Mouse (Mus musculus) stomach, postnatal 0 days (tissue): ENCODE measurements around the gene Gm49322. TPM values are rescaled to one million over a fixed set of nuclear protein-coding genes. Genes with fewer than 3 reads are reported as not detected.

Source experiments
- ATAC-seq: fragments of 200-750 bp; cut with Nextera tagmentation; 2 replicates; pipeline ENCODE4 v1.8.0; 2017; ENCODE audit not compliant: low FRiP score, low TSS enrichment
- DNase-seq: peaks from one replicate; pipeline ENCODE4 v3.0.0-alpha.2; 2016; ENCODE audit warnings: low spot score
- H3K27ac ChIP-seq: fragments of 300-500 bp; sonication (generic); replicated peaks from 2 replicates; pipeline ENCODE4 v1.5.1; 2014; ENCODE audit warnings: mild to moderate bottlenecking, control low read depth
- H3K27me3 ChIP-seq: fragments of 300-500 bp; sonication (generic); 2 replicates; pipeline ENCODE4 v1.6.1; 2014; ENCODE audit warnings: low read length; ENCODE audit not compliant: control insufficient read depth, insufficient read depth
- H3K36me3 ChIP-seq: fragments of 300-500 bp; sonication (generic); 2 replicates; pipeline ENCODE4 v1.6.1; 2014; ENCODE audit warnings: low read length, mixed read lengths; ENCODE audit not compliant: control insufficient read depth, insufficient read depth
- H3K4me1 ChIP-seq: fragments of 300-500 bp; sonication (generic); replicated peaks from 2 replicates; pipeline ENCODE4 v1.6.1; 2014; ENCODE audit warnings: antibody characterized with exemption; ENCODE audit not compliant: control insufficient read depth, insufficient read depth
- H3K4me2 ChIP-seq: fragments of 300-500 bp; sonication (generic); replicated peaks from 2 replicates; pipeline ENCODE4 v1.6.1; 2014; ENCODE audit warnings: low read depth, mild to moderate bottlenecking, control low read depth, moderate library complexity
- H3K4me3 ChIP-seq: fragments of 300-500 bp; sonication (generic); 2 replicates; pipeline ENCODE4 v1.5.1; 2014; ENCODE audit warnings: low read depth, low read length, control low read depth
- H3K9ac ChIP-seq: fragments of 300-500 bp; sonication (generic); 2 replicates; pipeline ENCODE4 v1.6.1; 2014; ENCODE audit warnings: mild to moderate bottlenecking, low read length, control low read depth, mixed read lengths
- H3K9me3 ChIP-seq: fragments of 300-500 bp; sonication (generic); 2 replicates; pipeline ENCODE4 v1.6.1; 2016; ENCODE audit warnings: low read length; ENCODE audit not compliant: control insufficient read depth
- CTCF ChIP-seq: IDR thresholded peaks from 2 replicates; pipeline ENCODE4 v1.5.1; 2016; ENCODE audit warnings: antibody characterized with exemption, low read depth, mild to moderate bottlenecking, moderate library complexity
- EP300 ChIP-seq: optimal IDR thresholded peaks from 2 replicates; pipeline ENCODE3; 2016; ENCODE audit warnings: antibody characterized with exemption
- WGBS: fragments of 180-500 bp; shearing (Covaris S2); extraction: QIAGEN DNeasy Blood & Tissue Kit; methylation state at CpG from one replicate; pipeline ENCODE4 v1.1.7; 2014; 5-methylcytosine and 5-hydroxymethylcytosine counted together
- polyA plus RNA-seq: library from polyadenylated mRNA; unstranded; fragments of >200 nt; fragmentation: Nextera tagmentation; extraction: Ambion mirVana; gene quantifications from 2 replicates; pipeline ENCODE4 v1.2.1, GENCODE M21; 2015

The Gm49322 gene
- polyA plus RNA-seq, 1 experiment from 2014 or later: 1.7 TPM

DNA sequence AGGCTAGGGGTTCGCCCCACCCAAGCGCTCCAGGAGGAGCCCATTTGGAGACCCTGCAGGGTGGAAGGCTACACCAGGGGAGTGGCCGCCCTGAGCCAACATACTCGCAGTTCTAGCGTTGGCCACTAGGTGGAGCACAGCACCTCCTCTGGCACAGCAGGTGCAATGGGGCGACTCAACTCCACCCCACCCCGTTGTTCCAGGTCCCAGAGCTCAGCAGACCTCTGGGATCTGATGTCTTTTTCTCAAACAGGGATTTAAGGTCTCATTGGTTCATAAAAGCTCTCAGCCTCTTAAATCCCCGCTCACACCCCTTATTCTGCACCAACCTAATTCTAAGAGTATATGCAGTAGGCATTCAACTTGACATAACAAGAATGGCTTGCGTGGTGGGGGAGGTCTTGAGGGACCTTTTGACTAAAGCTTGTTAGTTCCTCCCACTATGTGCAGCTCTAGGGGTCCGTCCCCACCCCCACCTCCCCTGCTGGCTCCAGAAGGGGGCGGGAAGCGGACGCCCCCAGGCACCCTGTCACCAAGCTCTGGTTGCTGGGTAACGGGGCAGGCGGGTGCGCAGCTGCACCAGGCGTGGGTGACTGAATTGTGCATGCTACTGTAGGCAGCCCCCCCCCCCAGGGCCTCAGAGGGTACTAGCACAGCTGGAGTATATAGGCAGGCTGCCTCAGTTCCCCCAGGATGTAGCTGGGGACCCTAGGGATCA lies 39.3 kb upstream of the Gm49322 start:
- DNase-seq (peak; percentile 89), ATAC-seq (peak; percentile 36; the same call in 1 of the 2 replicates)
- 25% methylated on average over 17 of the region's 17 CpGs for WGBS
- Histone ChIP-seq H3K4me1 (peaks cover 12% of the 10 kb centered on the region), H3K27ac (no peak overlapping the region), H3K4me2 (no peak overlapping the region), H3K9ac (no peak overlapping the region), H3K36me3 (no peaks in the 10 kb centered on the region), H3K4me3 (no peak overlapping the region), H3K9me3 (no peaks in the 10 kb centered on the region), H3K27me3 (no peaks in the 10 kb centered on the region)
- TF ChIP-seq CTCF (peak; percentile 94), EP300 (no peak)

- ATAC-seq (no peak), DNase-seq (no peak)
- Histone ChIP-seq H3K9me3 (no peaks in the 10 kb centered on the region), H3K27ac (no peak overlapping the region), H3K9ac (no peak overlapping the region), H3K4me3 (no peak overlapping the region), H3K27me3 (no peaks in the 10 kb centered on the region), H3K4me1 (peaks cover 12% of the 10 kb centered on the region), H3K36me3 (no peaks in the 10 kb centered on the region), H3K4me2 (no peak overlapping the region)
- WGBS: 93% methylated on average over 29 of the region's 29 CpGs
- TF ChIP-seq CTCF (no peak), EP300 (no peak)
Observed at GRCm38 (mm10) chr10:80568876-80569275, 36.9 kb upstream of the Gm49322 start.

DNA sequence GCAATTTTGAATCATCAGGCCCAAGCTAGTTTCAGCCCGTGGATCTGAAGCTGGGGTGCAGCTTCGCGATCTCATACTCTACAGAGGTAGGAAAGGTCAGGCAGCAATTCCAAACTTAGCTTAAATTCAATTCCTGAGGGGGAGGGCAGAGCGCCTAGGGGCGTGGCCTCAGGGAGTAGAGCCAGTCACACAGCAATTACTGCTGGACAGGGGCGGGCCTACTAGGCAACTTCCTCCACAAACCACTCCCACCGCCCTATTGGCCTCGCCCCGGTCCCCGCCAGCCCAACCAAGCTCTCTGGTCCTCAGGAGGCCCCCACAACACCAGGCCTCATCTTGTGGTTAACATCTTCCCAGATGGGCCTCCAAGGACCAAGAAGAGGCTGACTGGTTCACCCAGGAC lies 36.2 kb upstream of the Gm49322 start:
- no peaks in the 10 kb centered on the region for H3K9me3 ChIP-seq
- DNase-seq: peak; percentile 85
- H3K9ac ChIP-seq: 0 out of 2 replicates have a peak overlapping the region, but pooled peaks have one; percentile 23
- peaks cover 12% of the 10 kb centered on the region for H3K4me1 ChIP-seq
- no peaks in the 10 kb centered on the region for H3K27me3 ChIP-seq
- H3K4me3 ChIP-seq: 0 out of 2 replicates have a peak overlapping the region, but pooled peaks have one; percentile 6
- H3K27ac ChIP-seq: 0 out of 2 replicates have a peak overlapping the region, but pooled peaks have one; percentile 35
- 33% methylated on average over 10 of the region's 10 CpGs for WGBS
- H3K36me3 ChIP-seq: no peaks in the 10 kb centered on the region
- ATAC-seq: peak; percentile 71
- H3K4me2 ChIP-seq: peak overlapping the region; percentile 31
- TF ChIP-seq CTCF: 0 out of 2 replicates have a peak, but pooled peaks have one; percentile 1
- TF ChIP-seq EP300: no peak

GRCm38 (mm10) chr10:80570419-80570818 lies 35.4 kb upstream of the Gm49322 start:
- no peak overlapping the region for H3K27ac ChIP-seq
- ATAC-seq: no peak
- 83% methylated on average over 10 of the region's 10 CpGs for WGBS

DNA sequence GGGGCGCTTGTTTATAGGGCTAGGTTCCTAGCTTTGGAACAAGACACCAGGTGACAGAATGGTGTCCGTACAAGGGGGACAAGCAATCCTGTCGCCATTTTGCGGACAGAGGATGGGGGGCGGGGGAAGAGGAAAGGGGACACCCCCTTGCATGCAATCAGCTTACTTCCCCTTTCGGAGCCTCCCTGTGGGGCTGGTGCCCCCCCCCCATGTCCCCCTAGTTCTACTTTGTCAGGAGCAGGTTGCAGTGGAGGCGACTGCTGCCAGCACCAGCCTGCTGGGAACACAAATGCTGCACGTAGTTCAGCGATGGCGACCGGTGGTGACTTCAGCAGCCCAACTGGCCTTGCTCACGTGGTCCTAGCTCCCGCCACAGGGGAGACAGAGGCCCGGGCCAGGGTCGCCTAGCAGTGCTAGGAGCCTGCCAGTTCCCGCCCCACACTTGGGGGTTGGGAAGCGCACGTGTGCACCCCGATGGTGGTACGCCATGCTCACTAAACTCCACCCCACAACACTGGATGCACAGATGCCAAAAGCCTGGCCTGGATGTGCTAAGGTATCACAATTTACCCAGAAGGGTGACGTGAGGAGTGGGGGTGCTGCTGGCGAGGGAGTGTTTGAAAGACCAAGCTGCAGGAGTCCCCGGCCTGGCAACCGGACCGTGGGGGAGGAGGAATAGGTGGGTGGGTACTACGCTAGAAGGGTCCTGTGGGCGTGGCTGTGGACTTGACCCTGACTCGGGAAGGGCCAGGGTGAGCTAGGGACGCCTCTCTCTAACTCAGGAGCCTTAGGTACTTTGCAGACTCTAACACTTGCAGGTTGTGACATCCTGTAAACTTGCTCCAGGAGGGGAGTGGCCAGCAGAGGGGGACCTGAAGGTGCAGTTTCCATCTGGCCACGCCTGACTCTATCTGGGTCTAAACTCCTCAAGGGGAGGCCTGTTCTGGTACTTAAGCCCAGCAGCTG lies 34.7 kb upstream of the Gm49322 start:
- Histone ChIP-seq H3K27me3 (no peaks in the 10 kb centered on the region), H3K27ac (no peak overlapping the region), H3K4me3 (no peak overlapping the region), H3K9me3 (no peaks in the 10 kb centered on the region), H3K36me3 (no peaks in the 10 kb centered on the region), H3K4me2 (peak overlapping the region; percentile 32), H3K9ac (peak overlapping the region; percentile 35), H3K4me1 (peaks cover 18% of the 10 kb centered on the region)
- 0 out of 2 replicates have a peak, but pooled peaks have one; percentile 11 for ATAC-seq
- TF ChIP-seq EP300 (no peak), CTCF (no peak)
- 21% methylated on average over 29 of the region's 30 CpGs for WGBS
- no peak for DNase-seq

More at GRCm38 (mm10) chr10:80570419-80570818, 35.4 kb upstream of the Gm49322 start:
- Histone ChIP-seq H3K9me3 (no peaks in the 10 kb centered on the region), H3K27me3 (no peaks in the 10 kb centered on the region), H3K9ac (0 out of 2 replicates have a peak overlapping the region, but pooled peaks have one; percentile 4), H3K4me3 (no peak overlapping the region), H3K4me1 (peaks cover 13% of the 10 kb centered on the region), H3K4me2 (peak overlapping the region; percentile 32), H3K36me3 (no peaks in the 10 kb centered on the region)
- TF ChIP-seq CTCF (no peak), EP300 (no peak)
- DNase-seq: no peak
